Mouse (Mus musculus) G1E (cell line): ENCODE measurements around the gene Serpine2.

ENCODE experiments used
- CTCF ChIP-seq: IDR thresholded peaks from 2 replicates; pipeline ENCODE4 v1.5.1; 2012; ENCODE audit warnings: low read depth, low read length, inconsistent platforms, mixed read lengths
- GATA1 ChIP-seq: IDR thresholded peaks from 2 replicates; pipeline ENCODE4 v1.6.1; 2012; ENCODE audit warnings: borderline replicate concordance, low read length, inconsistent platforms, mixed read lengths
- GATA2 ChIP-seq: IDR thresholded peaks from 2 replicates; pipeline ENCODE4 v1.6.1; 2012; ENCODE audit warnings: low read depth, low read length, inconsistent platforms, borderline replicate concordance

DNA sequence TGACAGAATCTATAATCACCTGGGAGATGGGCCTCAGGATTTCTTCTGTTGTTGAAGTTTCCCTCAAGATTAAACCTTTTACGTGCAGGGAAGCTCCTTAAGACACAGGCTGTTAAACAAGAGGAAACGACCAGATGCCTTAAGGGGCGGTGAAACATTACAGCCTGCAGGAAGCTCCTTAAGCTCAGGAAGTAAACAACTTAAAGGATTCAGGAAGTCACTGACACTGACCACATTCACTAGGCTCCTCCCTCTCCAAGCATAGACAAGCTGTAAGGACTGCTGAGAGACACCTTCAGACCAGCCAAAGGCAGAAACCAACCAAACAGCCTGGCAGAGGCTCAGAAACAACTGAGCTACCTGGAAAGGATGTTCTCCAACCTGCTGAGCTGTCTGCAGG is 44.3 kb upstream of the Serpine2 start:
- TF ChIP-seq GATA1 (no peak), CTCF (no peak), GATA2 (no peak)
